Mouse (Mus musculus) liver, embryonic 11.5 days (tissue): ENCODE data around the gene Dzank1. TPM values are rescaled to one million over a fixed set of nuclear protein-coding genes. Genes with fewer than 3 reads are reported as not detected.

ENCODE experiments used
- ATAC-seq: fragments of 200-750 bp; cut with Nextera tagmentation; replicated peaks from 2 replicates; pipeline ENCODE4 v1.8.0; 2017; ENCODE audit warnings: moderate number of reproducible peaks, mild to moderate bottlenecking, moderate TSS enrichment, moderate library complexity; ENCODE audit not compliant: low FRiP score
- DNase-seq: peaks from one replicate; pipeline ENCODE4 v3.0.0-alpha.2; 2017; ENCODE audit warnings: low spot score
- H3K27ac ChIP-seq: fragments of 300-500 bp; sonication (generic); 2 replicates; pipeline ENCODE4 v1.5.1; 2014; ENCODE audit warnings: mild to moderate bottlenecking, low read depth, low read length, control low read depth
- H3K27me3 ChIP-seq: fragments of 300-500 bp; sonication (generic); replicated peaks from 2 replicates; pipeline ENCODE4 v1.6.1; 2014; ENCODE audit warnings: low read length, mixed read lengths; ENCODE audit not compliant: control insufficient read depth, insufficient read depth
- H3K36me3 ChIP-seq: fragments of 300-500 bp; sonication (generic); 2 replicates; pipeline ENCODE4 v1.6.1; 2014; ENCODE audit warnings: mild to moderate bottlenecking, low read length, moderate library complexity, mixed read lengths; ENCODE audit not compliant: control insufficient read depth, insufficient read depth
- H3K4me1 ChIP-seq: fragments of 300-500 bp; sonication (generic); replicated peaks from 2 replicates; pipeline ENCODE4 v1.6.1; 2014; ENCODE audit warnings: low read length, mixed read lengths; ENCODE audit not compliant: control insufficient read depth, insufficient read depth
- H3K4me2 ChIP-seq: fragments of 300-500 bp; sonication (generic); 2 replicates; pipeline ENCODE4 v1.6.1; 2014; ENCODE audit warnings: mild to moderate bottlenecking, control low read depth, moderate library complexity
- H3K4me3 ChIP-seq: fragments of 300-500 bp; sonication (generic); 2 replicates; pipeline ENCODE4 v1.5.1; 2014; ENCODE audit warnings: low read depth, low read length, control low read depth
- H3K9ac ChIP-seq: fragments of 300-500 bp; sonication (generic); 2 replicates; pipeline ENCODE4 v1.6.1; 2014; ENCODE audit warnings: low read depth, low read length, control low read depth
- H3K9me3 ChIP-seq: fragments of 300-500 bp; sonication (generic); 2 replicates; pipeline ENCODE4 v1.6.1; 2016; ENCODE audit warnings: low read length, inconsistent platforms, mixed read lengths; ENCODE audit not compliant: control insufficient read depth
- WGBS: fragments of 180-500 bp; shearing (Covaris S2); extraction: QIAGEN DNeasy Blood & Tissue Kit; methylation state at CpG from one replicate; pipeline ENCODE4 v1.1.7; 2014; 5-methylcytosine and 5-hydroxymethylcytosine counted together
- polyA plus RNA-seq: library from polyadenylated mRNA; unstranded; fragments of >200 nt; fragmentation: Nextera tagmentation; extraction: Ambion mirVana; gene quantifications from 2 replicates; pipeline ENCODE4 v1.2.1, GENCODE M21; 2014

Dzank1 gene
- polyA plus RNA-seq, 1 experiment from 2014 or later = 0.63 TPM

DNA sequence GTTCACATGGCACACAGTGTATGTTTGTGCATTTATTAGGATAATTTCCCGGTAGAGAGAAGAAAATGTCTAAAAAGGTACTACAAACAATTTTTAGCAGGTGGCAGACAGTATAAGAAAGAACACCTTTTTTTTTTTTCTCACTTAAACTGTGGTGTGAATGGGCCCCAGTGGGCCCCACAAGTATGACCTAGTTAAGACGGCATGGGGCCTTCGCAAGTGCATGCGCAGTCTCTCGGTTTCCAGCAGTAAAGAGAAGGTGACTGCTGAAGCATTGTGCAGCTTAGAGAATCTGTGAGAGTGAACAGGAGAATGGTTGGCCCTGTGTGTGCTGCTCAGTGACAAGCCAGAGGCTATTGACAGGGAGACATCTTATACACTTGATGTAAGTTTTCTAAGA is 37.9 kb downstream of the Dzank1 start:
- Histone ChIP-seq H3K27me3 (no peaks in the 10 kb centered on the region), H3K27ac (no peak overlapping the region), H3K4me3 (no peak overlapping the region), H3K4me1 (no peaks in the 10 kb centered on the region), H3K36me3 (no peaks in the 10 kb centered on the region), H3K9ac (no peak overlapping the region), H3K9me3 (0 out of 2 replicates have a peak, but pooled peaks cover 2% of the 10 kb centered on the region), H3K4me2 (no peak overlapping the region)
- DNase-seq (no peak), ATAC-seq (no peak)
- WGBS = 89% methylated on average over 5 of the region's 5 CpGs

DNA sequence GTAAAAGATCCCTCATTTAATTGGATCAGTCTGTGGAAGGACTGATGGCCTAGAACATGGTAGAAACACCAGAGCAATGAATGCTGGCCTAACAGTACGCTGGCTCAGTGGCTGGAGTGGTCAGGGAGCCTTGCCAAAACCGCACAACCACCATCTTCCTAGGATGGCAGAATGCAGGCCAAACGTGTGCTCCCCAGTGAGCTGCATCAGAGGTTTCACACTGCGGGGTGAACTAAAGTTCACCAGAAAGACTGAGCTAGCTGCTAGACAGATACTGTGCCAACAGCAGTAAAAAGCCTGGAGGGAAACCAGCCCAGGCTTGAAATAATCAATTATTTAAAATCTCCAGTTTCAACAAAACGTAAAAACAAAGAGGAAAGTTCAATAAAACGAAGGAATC is 39.7 kb downstream of the Dzank1 start:
- Histone ChIP-seq H3K4me2 (no peak overlapping the region), H3K36me3 (no peaks in the 10 kb centered on the region), H3K4me1 (no peaks in the 10 kb centered on the region), H3K27me3 (no peaks in the 10 kb centered on the region), H3K4me3 (no peak overlapping the region), H3K9me3 (0 out of 2 replicates have a peak, but pooled peaks cover 2% of the 10 kb centered on the region), H3K9ac (no peak overlapping the region), H3K27ac (no peak overlapping the region)
- ATAC-seq (no peak), DNase-seq (no peak)
- 71% methylated on average over 6 of the region's 6 CpGs for WGBS

DNA sequence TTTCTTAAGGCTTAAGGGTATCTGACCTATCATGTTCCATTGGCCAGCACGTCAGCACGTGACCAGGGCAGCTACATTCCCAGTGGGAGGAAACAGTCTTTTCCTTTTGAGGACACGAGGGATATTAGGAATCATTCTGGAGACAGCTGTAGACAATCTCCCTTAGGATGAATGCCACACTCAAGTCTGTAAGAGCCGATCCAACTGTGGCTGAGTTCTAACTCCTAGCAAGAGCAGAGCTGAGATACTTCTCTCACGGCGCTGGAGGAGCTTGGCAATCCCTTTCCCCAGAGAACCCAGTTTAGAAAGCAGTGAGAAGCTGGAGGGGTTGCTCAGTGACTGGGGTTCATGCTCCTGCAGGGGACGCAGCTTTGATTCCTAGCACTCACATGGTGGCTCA is 41.8 kb downstream of the Dzank1 start:
- Histone ChIP-seq H3K4me1 (no peaks in the 10 kb centered on the region), H3K4me2 (no peak overlapping the region), H3K27me3 (no peaks in the 10 kb centered on the region), H3K9ac (no peak overlapping the region), H3K36me3 (no peaks in the 10 kb centered on the region), H3K27ac (no peak overlapping the region), H3K4me3 (no peak overlapping the region), H3K9me3 (no peaks in the 10 kb centered on the region)
- no peak for ATAC-seq
- no peak for DNase-seq
- WGBS = 79% methylated on average over 7 of the region's 7 CpGs

DNA sequence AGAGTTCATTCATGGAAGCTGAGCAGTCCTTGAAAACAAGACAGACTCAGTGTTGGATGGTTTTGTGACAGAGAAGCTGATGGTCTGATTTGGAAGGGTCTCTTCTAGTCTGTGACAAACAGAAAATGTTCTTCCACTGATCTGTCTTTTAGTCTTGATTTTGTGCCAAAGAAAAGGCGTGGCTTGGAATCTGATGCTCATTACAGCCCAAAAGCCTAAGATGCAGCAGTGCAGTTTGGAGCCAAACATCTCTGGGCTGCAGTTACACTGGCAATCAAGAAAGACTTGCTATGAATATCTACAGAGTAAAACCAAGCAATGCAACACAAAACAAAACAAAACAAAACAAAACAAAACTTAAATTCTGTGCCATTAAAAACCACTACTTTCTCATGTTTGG is 43.1 kb downstream of the Dzank1 start:
- H3K4me3 ChIP-seq = no peak overlapping the region
- H3K9me3 ChIP-seq = no peaks in the 10 kb centered on the region
- WGBS = 55% methylated on average over 1 of the region's 1 CpGs
- no peak overlapping the region for H3K27ac ChIP-seq
- no peak for ATAC-seq
- no peaks in the 10 kb centered on the region for H3K4me1 ChIP-seq
- no peak overlapping the region for H3K4me2 ChIP-seq
- DNase-seq = no peak
- no peaks in the 10 kb centered on the region for H3K36me3 ChIP-seq
- H3K27me3 ChIP-seq = no peaks in the 10 kb centered on the region
- no peak overlapping the region for H3K9ac ChIP-seq

DNA sequence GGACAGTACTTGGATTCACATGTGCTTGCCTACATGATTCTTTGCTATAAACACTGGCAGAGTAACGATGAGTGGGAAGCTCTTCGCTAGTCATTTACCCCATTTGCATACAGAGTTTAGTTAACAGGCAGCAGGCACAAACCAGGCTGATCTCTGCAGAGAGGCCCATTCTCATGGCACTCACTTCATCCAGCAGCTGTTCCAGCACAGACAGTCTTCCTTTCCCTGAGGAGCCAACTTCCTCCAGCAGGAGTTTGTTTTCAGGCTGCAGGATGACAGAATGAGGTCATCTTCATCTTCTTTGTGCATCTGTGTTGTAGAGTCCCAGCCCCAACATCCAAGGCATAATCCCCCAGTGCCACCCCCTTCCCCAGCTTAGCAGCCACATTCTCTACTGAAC is 47.8 kb downstream of the Dzank1 start:
- 66% methylated on average over 2 of the region's 2 CpGs for WGBS
- H3K9ac ChIP-seq = no peak overlapping the region
- H3K36me3 ChIP-seq = no peaks in the 10 kb centered on the region
- ATAC-seq = no peak
- DNase-seq = no peak
- H3K9me3 ChIP-seq = no peaks in the 10 kb centered on the region
- no peak overlapping the region for H3K27ac ChIP-seq
- H3K27me3 ChIP-seq = no peaks in the 10 kb centered on the region
- no peaks in the 10 kb centered on the region for H3K4me1 ChIP-seq
- H3K4me3 ChIP-seq = no peak overlapping the region
- H3K4me2 ChIP-seq = no peak overlapping the region

DNA sequence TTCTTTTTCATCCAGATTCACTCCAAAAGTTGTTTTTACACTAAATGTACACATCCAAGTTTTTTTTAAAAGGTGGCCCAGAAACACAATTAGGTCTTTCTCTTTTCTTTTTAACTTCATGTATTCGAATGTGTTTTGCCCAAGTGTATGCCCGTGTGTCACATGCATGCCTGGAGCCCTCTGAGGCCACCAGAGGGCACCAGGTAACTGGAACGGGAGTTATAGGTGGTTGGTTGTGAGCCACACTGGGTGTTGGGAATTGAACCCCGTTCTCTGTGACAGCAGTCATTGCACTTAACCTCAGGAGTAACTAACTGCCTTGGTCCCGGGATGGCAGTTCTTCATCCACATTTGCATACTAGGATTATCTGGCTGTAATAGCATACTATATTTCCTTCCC is 60.0 kb downstream of the Dzank1 start:
- H3K4me1 ChIP-seq = no peaks in the 10 kb centered on the region
- H3K4me3 ChIP-seq = no peak overlapping the region
- WGBS = 53% methylated on average over 5 of the region's 5 CpGs
- no peak overlapping the region for H3K9ac ChIP-seq
- H3K27me3 ChIP-seq = no peaks in the 10 kb centered on the region
- H3K27ac ChIP-seq = no peak overlapping the region
- ATAC-seq (no peak), DNase-seq (no peak)
- no peaks in the 10 kb centered on the region for H3K9me3 ChIP-seq
- H3K36me3 ChIP-seq = no peaks in the 10 kb centered on the region
- H3K4me2 ChIP-seq = no peak overlapping the region

DNA sequence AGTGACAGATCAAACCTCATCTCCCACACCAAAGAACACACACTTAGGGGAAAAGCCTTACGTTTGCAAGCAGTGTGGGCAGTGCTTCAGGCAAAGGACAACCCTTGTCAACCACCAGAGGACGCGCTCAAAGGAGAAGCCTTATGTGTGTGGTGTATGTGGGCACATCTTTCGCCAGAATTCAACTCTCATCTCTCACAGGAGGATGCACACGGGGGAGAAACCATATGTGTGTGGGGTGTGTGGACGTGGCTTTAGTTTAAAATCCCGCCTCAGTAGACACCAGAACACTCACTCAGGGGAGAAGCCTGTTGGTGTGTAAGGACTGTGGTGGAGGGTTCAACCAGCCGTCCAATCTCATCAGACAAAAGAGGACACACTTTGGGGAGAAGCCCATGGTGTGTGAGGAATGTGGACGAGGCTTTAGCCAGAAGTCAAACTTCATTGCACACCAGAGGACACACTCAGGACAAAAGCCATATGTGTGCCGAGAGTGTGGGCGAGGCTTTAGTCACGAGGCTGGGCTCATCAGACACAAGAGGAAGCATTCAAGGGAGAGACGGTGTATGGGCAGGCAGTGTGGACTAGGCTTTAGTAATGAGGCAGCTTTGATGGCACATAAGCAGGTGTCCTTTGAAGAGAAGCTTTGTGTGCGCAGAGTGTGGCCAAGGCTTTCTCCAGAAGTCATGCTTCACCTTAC is 61.2 kb downstream of the Dzank1 start:
- DNase-seq = no peak
- H3K36me3 ChIP-seq = no peaks in the 10 kb centered on the region
- no peaks in the 10 kb centered on the region for H3K27me3 ChIP-seq
- H3K4me1 ChIP-seq = no peaks in the 10 kb centered on the region
- ATAC-seq = no peak
- H3K4me3 ChIP-seq = no peak overlapping the region
- H3K27ac ChIP-seq = no peak overlapping the region
- H3K9me3 ChIP-seq = no peaks in the 10 kb centered on the region
- no peak overlapping the region for H3K9ac ChIP-seq
- WGBS = 80% methylated on average over 14 of the region's 14 CpGs
- no peak overlapping the region for H3K4me2 ChIP-seq

DNA sequence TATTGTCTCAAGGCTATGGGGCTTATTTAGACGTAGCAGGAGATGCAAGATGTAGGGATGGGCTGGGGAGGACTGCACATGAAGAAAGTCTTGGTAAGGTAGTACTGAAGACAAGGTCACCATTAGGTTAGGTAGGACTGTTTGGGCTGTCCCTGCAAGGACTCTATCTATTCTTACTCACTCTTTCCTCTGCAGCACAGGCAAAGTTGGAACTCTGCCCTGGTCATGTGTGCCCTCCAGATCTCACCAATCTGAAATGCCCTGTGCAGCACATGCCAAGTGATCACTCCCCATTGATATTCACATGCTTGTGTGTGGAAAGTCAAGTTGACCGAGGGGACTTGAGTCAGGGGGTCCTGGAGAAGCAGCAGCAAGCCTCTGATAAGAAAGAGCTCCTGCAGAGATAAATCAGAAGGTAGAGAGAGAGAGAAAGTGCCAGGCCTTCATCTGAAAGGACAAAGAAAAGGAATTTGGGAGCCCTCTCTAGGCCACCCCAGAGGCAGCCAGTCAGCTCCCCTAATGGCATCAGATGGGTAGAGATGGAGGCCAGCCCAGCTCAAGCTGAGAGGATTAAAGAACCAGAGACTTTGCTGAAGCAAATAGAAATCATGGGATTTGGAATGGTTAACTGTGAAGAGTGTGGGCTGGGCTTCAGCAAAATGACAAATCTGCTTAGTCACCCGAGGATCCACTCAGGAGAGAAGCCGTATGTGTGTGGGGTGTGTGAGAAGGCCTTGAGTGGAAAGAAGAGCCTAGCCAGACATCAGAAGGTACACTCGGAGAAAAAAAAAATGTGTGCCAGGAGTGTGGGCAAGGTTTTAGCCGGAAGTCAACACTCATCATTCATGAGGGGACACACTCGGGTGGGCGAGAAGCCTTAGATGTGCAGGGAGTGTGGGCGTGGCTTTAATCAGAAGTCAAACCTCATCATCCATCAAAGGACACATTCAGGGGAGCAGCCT is 62.1 kb downstream of the Dzank1 start:
- Histone ChIP-seq H3K27me3 (no peaks in the 10 kb centered on the region), H3K9ac (no peak overlapping the region), H3K9me3 (no peaks in the 10 kb centered on the region), H3K27ac (no peak overlapping the region), H3K4me1 (no peaks in the 10 kb centered on the region), H3K4me3 (no peak overlapping the region), H3K4me2 (no peak overlapping the region), H3K36me3 (no peaks in the 10 kb centered on the region)
- 71% methylated on average over 9 of the region's 9 CpGs for WGBS
- ATAC-seq (no peak), DNase-seq (no peak)
